Mouse (Mus musculus): ENCODE measurements around the gene 2510039O18Rik. TPM values are rescaled to one million over a fixed set of nuclear protein-coding genes. Genes with fewer than 3 reads are reported as not detected.
A peak's percentile ranks its signal among the peaks of the same experiment; 100 is the strongest.

The 2510039O18Rik gene
- 13.3 and 15.5 TPM in 2 replicates for polyA plus RNA-seq (2015; fragmentation: Nextera tagmentation; extraction: Ambion mirVana)

DNA sequence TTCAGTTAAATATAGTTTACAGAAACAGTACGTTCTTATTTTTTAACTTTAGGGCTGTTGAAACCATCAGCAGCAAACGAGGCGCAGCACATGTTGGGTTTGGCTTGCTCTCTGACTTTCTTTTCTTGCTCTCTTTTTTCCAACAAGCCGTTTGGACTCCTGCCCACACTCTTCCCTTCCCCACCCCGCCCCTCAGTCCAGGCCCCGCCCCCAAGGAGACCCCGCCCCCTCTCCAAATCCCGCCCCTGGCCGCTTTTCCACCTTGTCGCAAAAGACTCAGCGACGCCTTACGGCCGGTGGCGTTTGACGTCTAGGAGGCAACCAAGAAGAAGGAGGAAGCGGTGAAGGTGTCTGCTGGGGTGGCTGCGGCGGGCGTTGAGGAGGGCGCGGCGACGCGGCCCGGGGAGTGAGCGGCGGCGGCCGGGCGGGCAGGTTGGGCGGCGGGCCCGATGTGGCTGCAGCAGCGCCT is at the start of gene 2510039O18Rik:
2510039O18Rik (plus strand) TSS at position 320 of the 469 bp plus-strand sequence.
- H3K9ac ChIP-seq (ENCODE audit: low read length), result peak within 1 kb of the TSS; percentile 90
- H3K9me3 ChIP-seq (ENCODE audit: control insufficient read depth, low read length), result no peaks in the 10 kb centered on the region
- peak within 1 kb of the TSS; percentile 91 for H3K27ac ChIP-seq (replicated peaks)
- peak; percentile 93 for DNase-seq (ENCODE audit: low spot score)
- peaks cover 14% of the 10 kb centered on the region; the same call in 1 of the 2 replicates for H3K4me1 ChIP-seq (replicated peaks; ENCODE audit: control insufficient read depth, insufficient read depth)
- H3K36me3 ChIP-seq (ENCODE audit: control insufficient read depth, insufficient read depth, low read length), result peaks cover 10% of the 10 kb centered on the region; the same call in 1 of the 2 replicates
- WGBS, result under 1% methylated on average over 35 of the region's 35 CpGs
- no peaks in the 10 kb centered on the region for H3K27me3 ChIP-seq (ENCODE audit: control insufficient read depth, insufficient read depth, low read length)
- TF ChIP-seq EP300 (optimal IDR thresholded peaks at IDR 0.05) (no peak), CTCF (IDR thresholded peaks at IDR 0.05; ENCODE audit: low read depth) (peak; percentile 24; the same call in 1 of the 2 replicates)
- peak within 1 kb of the TSS; percentile 99 for H3K4me2 ChIP-seq (replicated peaks; ENCODE audit: low read depth)
- peak within 1 kb of the TSS; percentile 92 for H3K4me3 ChIP-seq (ENCODE audit: low read depth, low read length)
- ATAC-seq (ENCODE audit: low FRiP score, low TSS enrichment), result peak; percentile 75

GRCm38 (mm10) chr4:147895815-147896330 is 44.8 kb upstream of the 2510039O18Rik start:
- peaks cover 13% of the 10 kb centered on the region for H3K36me3 ChIP-seq (ENCODE audit: control insufficient read depth, insufficient read depth, low read length)

GRCm38 (mm10) chr4:147896411-147896810 is 44.3 kb upstream of the 2510039O18Rik start:
- Histone ChIP-seq H3K27me3 (ENCODE audit: control insufficient read depth, insufficient read depth, low read length) (no peaks in the 10 kb centered on the region), H3K4me2 (replicated peaks; ENCODE audit: low read depth) (no peak overlapping the region), H3K27ac (replicated peaks) (no peak overlapping the region), H3K36me3 (ENCODE audit: control insufficient read depth, insufficient read depth, low read length) (peaks cover 11% of the 10 kb centered on the region), H3K9me3 (ENCODE audit: control insufficient read depth, low read length) (no peaks in the 10 kb centered on the region), H3K4me1 (replicated peaks; ENCODE audit: control insufficient read depth, insufficient read depth) (0 out of 2 replicates have a peak, but pooled peaks cover 3% of the 10 kb centered on the region), H3K9ac (ENCODE audit: low read length) (no peak overlapping the region), H3K4me3 (ENCODE audit: low read depth, low read length) (no peak overlapping the region)
- no peak for TF ChIP-seq EP300 (optimal IDR thresholded peaks at IDR 0.05)
- no peak for TF ChIP-seq CTCF (IDR thresholded peaks at IDR 0.05; ENCODE audit: low read depth)
- 47% methylated on average over 1 of the region's 1 CpGs for WGBS
- ATAC-seq (ENCODE audit: low FRiP score, low TSS enrichment) (no peak), DNase-seq (ENCODE audit: low spot score) (no peak)

More at GRCm38 (mm10) chr4:147895815-147896330, 44.8 kb upstream of the 2510039O18Rik start:
- Histone ChIP-seq H3K27ac (replicated peaks) (no peak overlapping the region), H3K9ac (ENCODE audit: low read length) (no peak overlapping the region), H3K27me3 (ENCODE audit: control insufficient read depth, insufficient read depth, low read length) (no peaks in the 10 kb centered on the region), H3K4me1 (replicated peaks; ENCODE audit: control insufficient read depth, insufficient read depth) (0 out of 2 replicates have a peak, but pooled peaks cover 3% of the 10 kb centered on the region), H3K9me3 (ENCODE audit: control insufficient read depth, low read length) (no peaks in the 10 kb centered on the region), H3K4me2 (replicated peaks; ENCODE audit: low read depth) (no peak overlapping the region), H3K4me3 (ENCODE audit: low read depth, low read length) (no peak overlapping the region)
- DNase-seq (ENCODE audit: low spot score) (no peak), ATAC-seq (ENCODE audit: low FRiP score, low TSS enrichment) (no peak)
- TF ChIP-seq EP300 (optimal IDR thresholded peaks at IDR 0.05) (no peak), CTCF (IDR thresholded peaks at IDR 0.05; ENCODE audit: low read depth) (no peak)
- WGBS, result 85% methylated on average over 4 of the region's 4 CpGs

DNA sequence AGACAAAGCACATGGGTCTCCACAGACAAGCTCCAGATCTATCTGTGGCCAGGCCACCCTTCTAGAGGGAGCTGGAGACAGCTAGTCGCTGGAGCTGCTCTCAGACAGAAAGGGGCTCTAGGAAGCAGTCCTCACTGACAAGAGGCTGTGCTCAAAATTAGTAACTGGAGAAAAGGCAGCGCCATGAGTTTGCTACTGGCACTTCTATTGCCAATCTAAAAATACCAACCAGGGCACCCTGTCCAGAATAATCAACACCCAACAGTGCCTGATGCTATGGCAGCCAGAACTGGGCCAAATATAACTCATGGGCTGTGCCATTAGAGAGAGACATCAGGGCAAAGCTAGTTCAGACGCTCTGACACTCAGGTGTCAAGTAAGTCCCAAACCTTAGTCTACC is 43.3 kb upstream of the 2510039O18Rik start:
- Histone ChIP-seq H3K9ac (ENCODE audit: low read length) (no peak overlapping the region), H3K4me3 (ENCODE audit: low read depth, low read length) (no peak overlapping the region), H3K9me3 (ENCODE audit: control insufficient read depth, low read length) (no peaks in the 10 kb centered on the region), H3K4me2 (replicated peaks; ENCODE audit: low read depth) (no peak overlapping the region), H3K4me1 (replicated peaks; ENCODE audit: control insufficient read depth, insufficient read depth) (0 out of 2 replicates have a peak, but pooled peaks cover 3% of the 10 kb centered on the region), H3K36me3 (ENCODE audit: control insufficient read depth, insufficient read depth, low read length) (peaks cover 11% of the 10 kb centered on the region), H3K27ac (replicated peaks) (no peak overlapping the region), H3K27me3 (ENCODE audit: control insufficient read depth, insufficient read depth, low read length) (no peaks in the 10 kb centered on the region)
- 85% methylated on average over 3 of the region's 3 CpGs for WGBS
- ATAC-seq (ENCODE audit: low FRiP score, low TSS enrichment) (no peak), DNase-seq (ENCODE audit: low spot score) (no peak)
- TF ChIP-seq CTCF (IDR thresholded peaks at IDR 0.05; ENCODE audit: low read depth) (no peak), EP300 (optimal IDR thresholded peaks at IDR 0.05) (no peak)

- no peak for DNase-seq (ENCODE audit: low spot score)
- Histone ChIP-seq H3K9me3 (ENCODE audit: control insufficient read depth, low read length) (no peaks in the 10 kb centered on the region), H3K9ac (ENCODE audit: low read length) (no peak overlapping the region), H3K36me3 (ENCODE audit: control insufficient read depth, insufficient read depth, low read length) (peaks cover 11% of the 10 kb centered on the region), H3K4me2 (replicated peaks; ENCODE audit: low read depth) (no peak overlapping the region), H3K4me1 (replicated peaks; ENCODE audit: control insufficient read depth, insufficient read depth) (peaks cover 8% of the 10 kb centered on the region; the same call in 1 of the 2 replicates), H3K27ac (replicated peaks) (peak overlapping the region; percentile 49; the same call in 1 of the 2 replicates), H3K27me3 (ENCODE audit: control insufficient read depth, insufficient read depth, low read length) (no peaks in the 10 kb centered on the region), H3K4me3 (ENCODE audit: low read depth, low read length) (no peak overlapping the region)
- peak; percentile 62 for ATAC-seq (ENCODE audit: low FRiP score, low TSS enrichment)
- 75% methylated on average over 7 of the region's 7 CpGs for WGBS
- TF ChIP-seq EP300 (optimal IDR thresholded peaks at IDR 0.05) (no peak), CTCF (IDR thresholded peaks at IDR 0.05; ENCODE audit: low read depth) (no peak)
Measured at GRCm38 (mm10) chr4:147900452-147900851, 40.2 kb upstream of the 2510039O18Rik start.
